Mouse (Mus musculus) yolk sac, embryonic 10.5 days (tissue): ENCODE results near the gene Syvn1.

Experiments used
- DNase-seq: peaks from one replicate; pipeline ENCODE4 v3.0.0-alpha.2; 2017; ENCODE audit warnings: low spot score

The Syvn1 gene

GRCm38 (mm10) chr19:6068951-6069350 is 22.6 kb downstream of the Syvn1 start:
- no peak for DNase-seq

GRCm38 (mm10) chr19:6069851-6070250 is 23.5 kb downstream of the Syvn1 start:
- no peak for DNase-seq

GRCm38 (mm10) chr19:6070571-6071250 is 24.3 kb downstream of the Syvn1 start:
- DNase-seq, result no peak

GRCm38 (mm10) chr19:6071261-6071660 is 24.9 kb downstream of the Syvn1 start:
- no peak for DNase-seq

- DNase-seq, result no peak
These were observed 27.5 kb downstream of the Syvn1 start for GRCm38 (mm10) chr19:6073889-6074288.

GRCm38 (mm10) chr19:6076564-6077393 is 30.4 kb downstream of the Syvn1 start, which contains the start of gene Vps51:
Gene Vps51 (minus strand): TSS chr19:6077231.
- peak; percentile 91 for DNase-seq

- DNase-seq, result no peak
These were observed 33.7 kb downstream of the Syvn1 start, which contains the start of gene Tmem262 for GRCm38 (mm10) chr19:6079983-6080480. Gene Tmem262 (plus strand): TSS chr19:6080033.

GRCm38 (mm10) chr19:6082156-6082555 is 35.8 kb downstream of the Syvn1 start, which contains the start of gene Gm28374:
Gene Gm28374 (minus strand): TSS chr19:6082256.
- no peak for DNase-seq

GRCm38 (mm10) chr19:6084478-6085248 is 38.3 kb downstream of the Syvn1 start, which contains the start of the genes Zfpl1 and Cdca5:
Gene Zfpl1 (minus strand): TSS chr19:6084956.
Gene Cdca5 (plus strand): TSS chr19:6084983.
- peak; percentile 95 for DNase-seq

- peak; percentile 86 for DNase-seq
These were observed 39.1 kb downstream of the Syvn1 start for GRCm38 (mm10) chr19:6085417-6085879.

GRCm38 (mm10) chr19:6088841-6089240 is 42.5 kb downstream of the Syvn1 start:
- no peak for DNase-seq

GRCm38 (mm10) chr19:6094119-6094518 is 47.7 kb downstream of the Syvn1 start, which contains the start of gene AC131692.1:
Gene AC131692.1 (plus strand): TSS chr19:6094419.
- DNase-seq, result no peak

- DNase-seq, result no peak
These were observed 51.5 kb downstream of the Syvn1 start for GRCm38 (mm10) chr19:6097847-6098246.

- DNase-seq, result no peak
These were observed 54.8 kb downstream of the Syvn1 start for GRCm38 (mm10) chr19:6101186-6101585.

- DNase-seq, result no peak
These were observed 55.9 kb downstream of the Syvn1 start for GRCm38 (mm10) chr19:6102169-6102853.
